Mouse (Mus musculus): ENCODE measurements at regions not wholly inside any gene's neighbourhood (a gene's known extent, or its start where the extent isn't known, plus 50 kb on each side); places are given as distances from the start of the nearest gene placed in this dataset.

- no peak for DNase-seq (ENCODE audit: low spot score)
Observed at GRCm38 (mm10) chr2:48457117-48457516, 356.8 kb upstream of the Acvr2a start.

DNA sequence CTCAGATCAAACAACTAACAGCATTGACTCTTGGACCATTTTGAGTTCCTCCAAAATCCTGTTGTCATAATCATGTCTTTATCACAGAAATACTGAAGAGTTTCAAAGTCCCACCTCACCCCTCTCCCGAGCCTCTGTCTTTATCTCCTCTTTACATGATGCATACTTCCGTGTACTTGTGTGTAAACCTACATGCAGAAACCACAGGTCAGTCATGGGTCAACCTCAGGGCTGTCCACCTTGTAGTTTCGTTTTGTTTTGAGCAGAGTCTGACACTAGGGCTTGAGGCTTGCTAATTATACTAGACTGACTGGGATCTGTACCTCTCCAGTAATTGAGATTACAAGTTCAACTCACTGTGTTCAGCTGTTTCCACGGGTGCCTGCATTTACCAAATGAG lies 348.4 kb upstream of the Acvr2a start:
- no peak for DNase-seq (ENCODE audit: low spot score)

DNA sequence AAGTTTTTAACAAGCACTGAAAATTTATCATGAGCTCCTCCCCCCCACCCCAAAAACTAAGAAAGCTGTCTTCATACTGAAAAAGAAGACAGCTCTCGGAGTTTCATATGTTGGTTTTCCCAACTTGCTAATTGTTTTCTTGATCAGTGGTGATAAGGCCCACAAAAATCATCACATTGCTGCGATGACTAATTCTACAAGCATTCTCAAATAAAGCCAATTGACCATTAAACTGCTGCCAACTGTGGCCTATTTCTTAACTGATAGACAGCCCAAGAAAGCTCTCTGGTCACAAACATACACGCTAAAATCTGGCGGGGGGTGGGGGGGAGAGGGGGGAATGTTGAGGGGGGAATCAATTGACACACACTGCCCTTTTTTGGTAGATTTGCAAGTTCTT lies 345.0 kb upstream of the Acvr2a start:
- DNase-seq (ENCODE audit: low spot score): no peak

- DNase-seq (ENCODE audit: low spot score): no peak
Observed at GRCm38 (mm10) chr2:48469357-48469756, 344.6 kb upstream of the Acvr2a start.

DNA sequence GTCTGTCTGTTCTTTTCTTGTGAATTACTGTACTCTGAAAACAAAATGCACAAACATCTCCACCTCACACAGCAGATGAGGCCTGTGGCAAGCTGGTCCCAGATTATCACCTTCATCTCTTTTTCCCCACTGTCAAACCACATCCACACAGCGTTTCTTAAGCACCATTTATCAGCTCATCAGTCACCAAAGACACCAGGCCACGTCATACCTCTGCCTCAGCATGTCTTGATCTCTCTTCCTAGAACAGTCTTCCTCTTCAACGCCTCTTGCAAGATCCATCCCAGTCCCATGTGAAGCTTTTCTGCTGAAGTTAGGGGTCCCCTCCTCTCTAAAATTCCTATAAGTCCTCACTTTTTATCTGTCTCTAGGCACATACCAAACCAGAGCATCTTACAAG lies 340.8 kb upstream of the Acvr2a start:
- no peak for DNase-seq (ENCODE audit: low spot score)

DNA sequence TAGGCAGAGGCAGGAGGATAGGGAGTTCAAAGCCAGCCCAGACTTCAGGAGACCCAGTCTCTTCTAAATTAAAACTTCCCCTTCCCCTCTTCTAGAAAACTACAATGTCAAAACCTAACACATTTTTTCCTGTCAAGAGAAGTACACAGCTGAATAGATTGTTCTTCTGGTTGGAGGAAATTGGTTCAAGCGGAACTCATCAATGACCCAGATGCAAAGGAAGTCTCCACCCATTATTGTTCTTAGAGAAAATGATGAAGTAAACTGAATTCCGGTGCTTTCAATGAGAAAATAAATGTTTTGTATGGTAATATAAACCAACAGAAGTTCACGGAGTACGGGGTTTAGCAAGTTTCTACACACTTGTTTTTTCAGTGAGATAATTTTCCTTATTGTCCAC lies 339.3 kb upstream of the Acvr2a start:
- DNase-seq (ENCODE audit: low spot score): peak; percentile 16

DNA sequence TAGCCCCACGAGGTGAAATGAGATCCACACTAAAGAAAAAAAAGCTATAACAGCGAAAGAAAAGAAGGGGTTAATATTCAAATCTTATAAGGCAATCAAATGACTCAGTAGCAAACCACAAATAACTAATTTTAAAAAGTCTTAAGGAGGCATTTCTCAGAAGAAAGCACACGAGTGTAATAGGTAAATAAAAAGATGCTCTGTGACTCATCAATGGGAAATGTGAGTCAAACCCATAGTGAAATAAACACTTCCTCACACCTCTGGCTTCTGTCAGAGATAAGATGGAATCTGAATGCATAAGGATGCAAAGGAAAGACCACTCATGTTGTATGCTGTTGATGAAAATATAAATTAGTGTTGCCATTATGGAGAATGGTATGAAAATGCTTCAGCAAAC lies 337.1 kb upstream of the Acvr2a start:
- no peak for DNase-seq (ENCODE audit: low spot score)

DNA sequence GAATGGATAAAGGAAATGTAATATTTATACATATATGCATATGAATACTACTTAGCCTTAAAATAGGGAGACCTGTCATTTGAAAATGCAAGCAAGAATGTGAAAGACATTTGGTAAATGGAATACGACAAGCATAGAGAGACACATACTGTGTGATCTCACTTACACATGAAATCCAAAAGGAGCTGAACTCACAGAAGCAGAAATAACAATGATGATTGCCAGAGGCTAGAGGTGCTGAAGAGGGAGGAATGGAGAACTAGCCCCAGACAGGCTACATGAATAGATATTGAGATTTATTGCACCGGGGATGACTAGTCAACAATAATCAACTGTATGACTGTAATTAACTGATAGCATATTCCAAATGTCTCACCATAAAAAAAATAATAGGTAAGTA lies 336.6 kb upstream of the Acvr2a start:
- no peak for DNase-seq (ENCODE audit: low spot score)

DNA sequence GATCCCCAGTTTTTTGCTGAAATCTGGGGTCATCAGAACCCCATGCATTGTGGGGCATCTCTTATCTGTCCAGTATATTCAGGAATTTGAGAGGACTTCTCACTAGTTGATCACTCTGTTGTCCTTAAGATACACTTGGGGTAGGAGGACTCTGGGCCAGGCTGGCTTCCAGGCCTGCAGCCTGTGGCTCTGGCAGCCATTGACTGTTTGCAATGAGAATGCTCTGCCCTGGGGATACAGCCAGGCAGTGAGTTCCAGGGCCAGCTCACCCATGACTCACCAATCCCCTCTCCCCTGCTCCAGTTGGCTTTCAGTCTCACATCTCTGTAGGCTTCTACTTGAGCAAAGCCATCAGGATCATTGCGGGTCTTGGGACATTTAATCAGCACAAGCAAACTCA lies 334.3 kb upstream of the Acvr2a start:
- DNase-seq (ENCODE audit: low spot score): peak; percentile 10

GRCm38 (mm10) chr2:48480428-48481191 lies 333.3 kb upstream of the Acvr2a start:
- DNase-seq (ENCODE audit: low spot score): no peak

GRCm38 (mm10) chr2:48481209-48481742 lies 332.6 kb upstream of the Acvr2a start:
- DNase-seq (ENCODE audit: low spot score): no peak

GRCm38 (mm10) chr2:48493574-48493973 lies 320.3 kb upstream of the Acvr2a start:
- no peak for DNase-seq (ENCODE audit: low spot score)

GRCm38 (mm10) chr2:48494065-48494464 lies 319.8 kb upstream of the Acvr2a start:
- peak; percentile 80 for DNase-seq (ENCODE audit: low spot score)

GRCm38 (mm10) chr2:48494632-48495031 lies 319.3 kb upstream of the Acvr2a start:
- no peak for DNase-seq (ENCODE audit: low spot score)

DNA sequence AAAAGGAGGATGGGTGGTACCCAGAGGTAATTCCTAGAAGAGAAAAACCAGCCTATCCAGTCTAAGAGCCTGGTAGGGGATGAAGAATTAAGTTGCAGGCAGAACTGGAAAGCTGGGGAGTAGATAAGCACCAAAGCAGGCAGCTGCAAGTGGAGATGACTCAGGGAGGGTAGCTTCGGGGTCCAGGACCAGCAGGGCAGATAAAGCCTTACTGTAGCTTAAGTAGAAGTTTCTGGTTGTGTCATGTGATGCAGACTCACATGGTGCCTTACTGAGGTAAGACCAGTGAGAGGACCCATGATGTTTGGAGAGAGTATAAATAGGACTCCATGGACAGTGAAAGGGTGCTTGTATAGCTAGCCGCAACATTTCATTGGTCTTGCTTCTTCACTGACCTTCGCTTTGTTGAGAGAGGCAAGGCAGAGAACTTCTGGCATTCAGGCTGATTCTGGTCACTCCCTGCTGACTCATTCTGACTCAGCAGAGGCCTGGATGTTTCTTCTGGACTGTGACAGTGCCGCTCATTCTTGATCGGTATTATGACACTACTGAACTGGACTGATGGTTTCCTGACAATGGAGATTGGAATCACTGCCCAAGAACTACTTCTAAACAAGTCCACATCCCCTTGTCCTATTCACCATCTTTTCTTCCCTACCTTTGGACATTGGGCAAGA lies 315.7 kb upstream of the Acvr2a start:
- DNase-seq (ENCODE audit: low spot score): no peak

DNA sequence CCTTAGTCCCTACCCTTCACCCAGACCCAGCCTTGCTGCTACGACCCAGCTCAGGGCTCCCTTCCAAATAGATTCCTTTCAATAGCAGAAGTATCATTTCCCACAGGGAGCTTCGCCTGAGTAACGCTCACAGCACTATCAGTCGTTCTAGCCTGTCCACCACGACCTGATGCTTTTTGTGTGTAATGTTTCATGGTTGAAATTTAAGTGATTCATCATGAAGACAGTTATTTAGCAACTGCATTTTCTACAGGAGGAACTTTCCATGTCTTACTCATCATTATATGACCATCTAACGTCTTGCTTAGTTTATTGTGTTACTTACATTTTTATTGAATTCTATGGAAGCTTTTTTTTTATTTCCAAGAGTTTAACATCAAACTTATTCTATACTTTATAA lies 314.5 kb upstream of the Acvr2a start:
- DNase-seq (ENCODE audit: low spot score): no peak

DNA sequence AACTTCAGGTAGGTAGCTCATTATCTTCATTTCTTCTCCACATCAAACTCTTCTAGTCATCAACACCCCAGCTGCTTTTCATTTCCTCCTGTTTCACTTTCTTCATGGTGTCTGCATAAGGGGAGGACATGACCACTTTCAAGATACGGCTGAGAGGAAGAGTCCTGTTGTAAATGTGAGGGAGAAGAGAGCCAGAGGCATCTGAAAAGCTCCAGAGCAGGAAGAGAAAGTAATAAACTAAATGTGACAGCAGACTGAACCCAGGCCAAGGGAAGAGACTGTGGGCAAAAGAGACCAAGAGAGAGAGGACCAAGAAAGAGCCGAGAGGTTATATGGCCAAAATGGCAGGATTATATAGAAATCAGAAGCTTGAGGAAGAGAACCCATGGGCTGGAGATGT lies 312.5 kb upstream of the Acvr2a start:
- no peak for DNase-seq (ENCODE audit: low spot score)

DNA sequence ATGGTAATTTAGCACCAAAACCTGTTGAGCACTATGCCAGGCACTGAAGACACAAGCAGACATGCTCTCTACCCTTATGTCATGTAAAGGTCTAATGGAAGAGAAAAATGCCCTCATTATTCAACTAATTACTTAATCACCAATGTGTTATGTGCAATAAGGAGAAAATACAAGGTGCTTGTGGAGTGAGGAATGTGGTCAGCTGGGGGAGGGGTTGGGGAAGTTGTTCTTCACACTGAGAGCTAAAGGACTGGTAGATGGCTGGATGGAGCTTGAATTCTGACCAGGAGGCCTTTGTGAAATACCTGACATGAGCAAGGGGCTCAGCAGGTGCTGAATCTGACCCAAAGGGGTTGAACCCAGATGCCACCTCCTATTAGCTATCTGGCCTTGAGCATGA lies 300.1 kb upstream of the Acvr2a start:
- no peak for DNase-seq (ENCODE audit: low spot score)

GRCm38 (mm10) chr2:48519838-48520404 lies 294.0 kb upstream of the Acvr2a start:
- DNase-seq (ENCODE audit: low spot score): no peak

GRCm38 (mm10) chr2:48520535-48520971 lies 293.4 kb upstream of the Acvr2a start:
- DNase-seq (ENCODE audit: low spot score): peak; percentile 55

GRCm38 (mm10) chr2:48535453-48535852 lies 278.5 kb upstream of the Acvr2a start:
- DNase-seq (ENCODE audit: low spot score): no peak

GRCm38 (mm10) chr2:48536930-48537329 lies 277.0 kb upstream of the Acvr2a start:
- DNase-seq (ENCODE audit: low spot score): no peak

DNA sequence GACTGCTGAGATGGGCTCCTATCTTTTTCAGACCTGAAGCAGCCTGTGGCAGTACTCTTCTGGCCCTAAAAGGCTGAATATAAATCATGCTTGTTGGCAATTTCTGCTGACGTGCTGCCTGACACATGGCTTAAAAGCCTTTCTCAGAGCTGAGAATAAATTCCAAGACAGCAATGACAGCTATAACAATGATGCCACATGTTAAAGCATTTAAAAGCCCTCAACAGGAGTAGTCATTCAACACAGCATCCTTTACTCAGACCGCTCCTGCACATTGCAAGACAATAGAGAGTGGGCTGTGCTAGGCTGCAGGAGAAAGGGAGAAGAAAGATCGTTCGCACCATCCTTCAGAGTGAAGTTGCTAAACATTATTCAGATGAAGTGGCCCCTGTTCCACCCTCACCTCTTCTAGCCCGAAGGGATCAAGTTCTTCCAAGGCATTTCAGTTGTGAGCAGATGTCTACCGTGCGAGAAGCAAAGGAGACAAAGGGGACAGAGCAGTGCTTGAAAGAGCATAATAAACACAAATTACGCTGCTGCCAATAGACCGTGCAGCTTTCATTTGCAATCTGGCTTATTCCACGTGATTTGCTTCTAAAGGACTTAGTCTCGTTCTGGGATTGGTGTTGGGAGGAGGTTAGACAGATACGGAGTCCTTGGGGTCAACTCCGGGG lies 275.1 kb upstream of the Acvr2a start:
- DNase-seq (ENCODE audit: low spot score): no peak

Measured in lung, postnatal 25 days (tissue).